Mouse (Mus musculus) frontal cortex, postnatal 10 days (tissue): ENCODE results near the gene 4930453N24Rik.

Source experiments
- DNase-seq, 2 experiments: peaks; one replicate each; pipeline ENCODE4 v3.0.0; 2022; ENCODE audit warnings: low spot score in 2 of 2, mixed read lengths in 1 of 2

4930453N24Rik gene

GRCm38 (mm10) chr16:64770521-64771430 is at the start of gene 4930453N24Rik:
4930453N24Rik (minus strand) TSS chr16:64771161.
- peak; percentile 76 to 85 for DNase-seq

- DNase-seq = no peak
Measured at GRCm38 (mm10) chr16:64817094-64817765, 46.3 kb upstream of the 4930453N24Rik start.

- DNase-seq = no peak
Measured at GRCm38 (mm10) chr16:64803041-64803440, 32.1 kb upstream of the 4930453N24Rik start.

GRCm38 (mm10) chr16:64801638-64802037 is 30.7 kb upstream of the 4930453N24Rik start:
- no peak for DNase-seq

GRCm38 (mm10) chr16:64800393-64800792 is 29.4 kb upstream of the 4930453N24Rik start:
- DNase-seq = no peak

- no peak for DNase-seq
Measured at GRCm38 (mm10) chr16:64794802-64795201, 23.8 kb upstream of the 4930453N24Rik start.

- no peak for DNase-seq
Measured at GRCm38 (mm10) chr16:64789706-64790105, 18.7 kb upstream of the 4930453N24Rik start.

- no peak for DNase-seq
Measured at GRCm38 (mm10) chr16:64775516-64775915, 4.6 kb upstream of the 4930453N24Rik start.

- no peak for DNase-seq
Measured at GRCm38 (mm10) chr16:64771431-64771818, 464 bp upstream of the 4930453N24Rik start.

- no peak for DNase-seq
Measured at GRCm38 (mm10) chr16:64766696-64767300, 4.2 kb downstream of the 4930453N24Rik start.

- no peak for DNase-seq
Measured at GRCm38 (mm10) chr16:64759245-64759626, 11.7 kb downstream of the 4930453N24Rik start.

GRCm38 (mm10) chr16:64758561-64759244 is 12.3 kb downstream of the 4930453N24Rik start:
- no peak for DNase-seq

GRCm38 (mm10) chr16:64757666-64758400 is 13.1 kb downstream of the 4930453N24Rik start:
- DNase-seq = no peak

- DNase-seq = no peak
Measured at GRCm38 (mm10) chr16:64756321-64756720, 14.6 kb downstream of the 4930453N24Rik start.

GRCm38 (mm10) chr16:64754743-64755139 is 16.2 kb downstream of the 4930453N24Rik start:
- DNase-seq = no peak

GRCm38 (mm10) chr16:64753990-64754742 is 16.8 kb downstream of the 4930453N24Rik start:
- DNase-seq = no peak

GRCm38 (mm10) chr16:64748237-64748636 is 22.7 kb downstream of the 4930453N24Rik start:
- peak; percentile 29 to 71 for DNase-seq

- DNase-seq = no peak
Measured at GRCm38 (mm10) chr16:64745089-64745488, 25.9 kb downstream of the 4930453N24Rik start.

GRCm38 (mm10) chr16:64737289-64737688 is 33.7 kb downstream of the 4930453N24Rik start:
- no peak for DNase-seq
